Mouse (Mus musculus): ENCODE data around the gene Macrod2.

GRCm38 (mm10) chr2:140698585-140698984 lies 303.5 kb downstream of the Macrod2 start:
- no peak for TF ChIP-seq CTCF (IDR thresholded peaks at IDR 0.05; ENCODE audit: extremely low read depth, insufficient read length, insufficient replicate concordance, low read depth, low read length)
- TF ChIP-seq POLR2A (IDR thresholded peaks at IDR 0.05; ENCODE audit: low read depth, low read length), result no peak
